Mouse (Mus musculus) stomach, embryonic 16.5 days (tissue): ENCODE results near the gene Prc1. TPM values are rescaled to one million over a fixed set of nuclear protein-coding genes. Genes with fewer than 3 reads are reported as not detected.

Source experiments
- ATAC-seq: fragments of 200-750 bp; cut with Nextera tagmentation; 2 replicates; pipeline ENCODE4 v1.8.0; 2017; ENCODE audit warnings: moderate number of reproducible peaks, moderate TSS enrichment; ENCODE audit not compliant: insufficient read depth, low FRiP score
- H3K27ac ChIP-seq: fragments of 300-500 bp; sonication (generic); 2 replicates; pipeline ENCODE4 v1.5.1; 2014; ENCODE audit warnings: low read length
- H3K27me3 ChIP-seq: fragments of 300-500 bp; sonication (generic); 2 replicates; pipeline ENCODE4 v1.6.1; 2014; ENCODE audit warnings: low read length, control low read depth, mixed read lengths; ENCODE audit not compliant: control insufficient read depth, insufficient read depth
- H3K36me3 ChIP-seq: fragments of 300-500 bp; sonication (generic); 2 replicates; pipeline ENCODE4 v1.6.1; 2014; ENCODE audit warnings: low read length; ENCODE audit not compliant: control insufficient read depth, insufficient read depth
- H3K4me1 ChIP-seq: fragments of 300-500 bp; sonication (generic); 2 replicates; pipeline ENCODE4 v1.6.1; 2014; ENCODE audit warnings: low read length, control low read depth, mixed read lengths; ENCODE audit not compliant: control insufficient read depth, insufficient read depth
- H3K4me2 ChIP-seq: fragments of 300-500 bp; sonication (generic); 2 replicates; pipeline ENCODE4 v1.6.1; 2014; ENCODE audit warnings: low read depth, low read length, mixed read lengths
- H3K4me3 ChIP-seq: fragments of 300-500 bp; sonication (generic); replicated peaks from 2 replicates; pipeline ENCODE4 v1.5.1; 2014; ENCODE audit warnings: mild to moderate bottlenecking, low read length
- H3K9ac ChIP-seq: fragments of 300-500 bp; sonication (generic); 2 replicates; pipeline ENCODE4 v1.6.1; 2014; ENCODE audit warnings: low read length
- H3K9me3 ChIP-seq: fragments of 300-500 bp; sonication (generic); replicated peaks from 2 replicates; pipeline ENCODE4 v1.6.1; 2016; ENCODE audit warnings: low read length, control low read depth; ENCODE audit not compliant: control insufficient read depth
- WGBS: fragments of 180-500 bp; shearing (Covaris S2); extraction: QIAGEN DNeasy Blood & Tissue Kit; methylation state at CpG from one replicate; pipeline ENCODE4 v1.1.7; 2014; 5-methylcytosine and 5-hydroxymethylcytosine counted together
- polyA plus RNA-seq: library from polyadenylated mRNA; unstranded; fragments of >200 nt; fragmentation: Nextera tagmentation; extraction: Ambion mirVana; gene quantifications from 2 replicates; pipeline ENCODE4 v1.2.1, GENCODE M21; 2015

Gene Prc1
- 125 and 145 TPM in 2 replicates for polyA plus RNA-seq

DNA sequence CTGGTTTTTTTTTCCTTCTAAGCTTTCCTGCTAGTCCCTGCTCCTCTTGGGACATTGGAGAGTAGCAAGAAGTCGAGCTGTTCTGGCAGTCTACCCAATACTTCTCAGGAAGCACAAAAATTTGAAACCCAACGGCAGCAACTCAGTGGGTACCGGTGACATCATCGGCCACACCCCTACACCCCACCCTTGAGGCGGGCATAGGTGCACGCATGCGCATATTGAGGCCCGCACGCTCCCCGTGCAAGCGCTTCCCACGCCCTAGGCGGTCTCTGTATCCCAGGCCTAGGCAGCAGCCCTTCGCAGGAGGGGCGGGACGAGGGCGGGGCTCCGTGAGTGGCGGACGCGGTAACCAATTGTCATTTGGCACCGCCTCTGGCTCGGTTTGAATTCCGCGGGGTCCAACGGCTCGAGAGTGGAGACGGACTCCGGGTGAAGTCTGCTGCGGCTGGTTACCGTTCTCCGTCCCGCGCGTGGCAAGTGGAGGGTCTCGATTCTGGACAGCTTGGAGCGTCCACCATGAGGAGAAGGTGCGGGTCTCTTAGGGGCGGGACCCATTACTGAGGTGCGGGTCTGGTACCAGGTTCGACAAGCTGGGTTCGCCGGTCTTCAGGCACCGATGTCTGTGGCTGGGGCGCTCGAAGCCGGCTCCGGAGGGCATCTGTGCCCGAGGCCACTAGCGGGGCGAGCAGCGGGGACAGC lies at the start of gene Prc1:
TSS of gene Prc1 (plus strand) at position 389 of the 702 bp plus-strand sequence.
- peak within 1 kb of the TSS; percentile 89 for H3K9ac ChIP-seq
- peak within 1 kb of the TSS; percentile 91 for H3K27ac ChIP-seq
- peak; percentile 100 for ATAC-seq
- H3K27me3 ChIP-seq: no peaks in the 10 kb centered on the region
- H3K4me1 ChIP-seq: peaks cover 17% of the 10 kb centered on the region
- peak within 1 kb of the TSS; percentile 88 for H3K4me3 ChIP-seq
- H3K9me3 ChIP-seq: no peaks in the 10 kb centered on the region
- H3K36me3 ChIP-seq: no peaks in the 10 kb centered on the region
- peak within 1 kb of the TSS; percentile 60 for H3K4me2 ChIP-seq
- WGBS: under 1% methylated on average over 52 of the region's 52 CpGs

GRCm38 (mm10) chr7:80244851-80245250 lies 49.4 kb upstream of the Prc1 start:
- H3K27me3 ChIP-seq: no peaks in the 10 kb centered on the region
- H3K36me3 ChIP-seq: no peaks in the 10 kb centered on the region
- no peak overlapping the region for H3K9ac ChIP-seq
- no peak overlapping the region for H3K4me3 ChIP-seq
- H3K4me2 ChIP-seq: no peak overlapping the region
- no peak for ATAC-seq
- no peaks in the 10 kb centered on the region for H3K4me1 ChIP-seq
- no peaks in the 10 kb centered on the region for H3K9me3 ChIP-seq
- H3K27ac ChIP-seq: no peak overlapping the region
- 90% methylated on average over 4 of the region's 4 CpGs for WGBS

DNA sequence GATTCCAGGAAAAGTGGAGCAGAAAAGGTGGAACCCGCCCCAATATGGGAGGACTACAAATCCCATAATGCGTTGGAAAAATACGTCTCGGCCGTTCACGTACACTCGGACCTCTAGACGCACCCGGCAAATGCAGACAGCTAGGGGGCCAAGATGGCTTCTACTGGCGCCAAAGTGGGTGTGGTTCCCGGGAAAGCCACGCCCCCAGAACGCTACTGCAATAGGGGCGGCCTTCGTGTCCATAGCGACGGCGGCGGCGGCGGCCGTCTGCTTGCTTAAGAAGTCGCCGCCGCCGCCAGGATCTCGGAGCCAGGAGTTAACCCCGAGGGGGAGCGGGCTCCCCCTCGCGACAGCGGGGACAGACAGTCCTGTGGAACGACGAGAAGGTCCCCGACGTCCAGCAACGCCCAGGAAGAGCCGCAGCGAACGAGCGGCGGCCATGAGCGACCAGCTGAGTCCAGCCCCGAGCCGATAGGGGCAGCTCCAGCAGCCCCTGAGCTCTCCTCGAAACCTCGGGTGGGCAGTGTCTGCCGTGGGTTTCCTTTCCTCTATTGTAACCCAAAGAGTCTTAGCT lies 48.0 kb upstream of the Prc1 start, which contains the start of gene Ttll13:
TSS of gene Ttll13 (plus strand) at position 229 of the 574 bp plus-strand sequence.
- WGBS: under 1% methylated on average over 48 of the region's 48 CpGs
- ATAC-seq: peak; percentile 99
- no peaks in the 10 kb centered on the region for H3K27me3 ChIP-seq
- H3K9me3 ChIP-seq: no peaks in the 10 kb centered on the region
- H3K4me1 ChIP-seq: no peaks in the 10 kb centered on the region; the same call in 1 of the 2 replicates
- H3K36me3 ChIP-seq: no peaks in the 10 kb centered on the region
- H3K27ac ChIP-seq: peak within 1 kb of the TSS; percentile 88
- peak within 1 kb of the TSS; percentile 68 for H3K4me3 ChIP-seq
- peak within 1 kb of the TSS; percentile 86 for H3K9ac ChIP-seq
- H3K4me2 ChIP-seq: peak within 1 kb of the TSS; percentile 70

- H3K36me3 ChIP-seq: no peaks in the 10 kb centered on the region
- peak overlapping the region; percentile 88 for H3K27ac ChIP-seq
- H3K4me2 ChIP-seq: peak overlapping the region; percentile 70
- H3K9me3 ChIP-seq: no peaks in the 10 kb centered on the region
- H3K27me3 ChIP-seq: no peaks in the 10 kb centered on the region
- H3K9ac ChIP-seq: peak overlapping the region; percentile 86; the same call in 1 of the 2 replicates
- ATAC-seq: no peak
- 37% methylated on average over 7 of the region's 7 CpGs for WGBS
- H3K4me1 ChIP-seq: no peaks in the 10 kb centered on the region; the same call in 1 of the 2 replicates
- peak overlapping the region; percentile 68 for H3K4me3 ChIP-seq
These were observed 47.4 kb upstream of the Prc1 start for GRCm38 (mm10) chr7:80246859-80247258.

DNA sequence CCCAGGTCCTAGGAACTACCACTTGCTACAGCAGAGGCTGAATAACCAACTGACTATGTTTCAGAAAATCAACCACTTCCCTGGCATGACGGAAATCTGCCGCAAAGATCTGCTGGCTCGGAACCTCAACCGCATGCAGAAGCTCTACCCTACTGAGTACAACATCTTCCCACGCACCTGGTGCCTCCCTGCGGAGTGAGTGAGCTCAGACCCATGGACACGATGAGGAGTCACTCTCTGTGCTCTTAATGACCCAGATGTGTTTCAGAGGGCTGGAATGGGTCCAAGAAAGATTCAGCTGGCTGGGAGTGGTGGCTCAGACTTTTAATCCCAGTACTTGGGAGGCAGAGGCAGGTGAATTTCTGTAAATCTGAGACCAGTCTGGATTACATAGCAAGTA lies 41.8 kb upstream of the Prc1 start:
- Histone ChIP-seq H3K27me3 (no peaks in the 10 kb centered on the region; the same call in 1 of the 2 replicates), H3K4me2 (no peak overlapping the region), H3K4me1 (no peaks in the 10 kb centered on the region; the same call in 1 of the 2 replicates), H3K4me3 (no peak overlapping the region), H3K36me3 (no peaks in the 10 kb centered on the region), H3K9ac (no peak overlapping the region), H3K9me3 (no peaks in the 10 kb centered on the region), H3K27ac (no peak overlapping the region)
- 77% methylated on average over 7 of the region's 7 CpGs for WGBS
- no peak for ATAC-seq

DNA sequence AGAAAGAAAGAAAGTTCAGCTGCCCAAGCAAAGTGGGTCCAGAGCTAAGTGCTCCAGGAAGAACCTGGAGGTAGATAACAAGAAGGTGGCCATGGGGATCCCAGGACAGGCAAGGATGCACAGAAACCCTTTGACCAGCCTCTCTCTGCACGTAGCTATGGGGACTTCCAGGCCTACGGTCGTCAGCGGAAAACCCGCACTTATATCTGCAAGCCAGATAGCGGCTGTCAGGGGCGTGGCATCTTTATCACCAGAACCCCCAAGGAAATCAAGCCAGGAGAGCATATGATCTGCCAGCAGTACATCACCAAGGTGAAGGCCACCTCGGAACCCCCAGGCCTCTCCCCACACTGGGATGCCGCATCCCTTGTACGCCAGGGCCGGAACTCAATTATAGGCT lies 41.4 kb upstream of the Prc1 start:
- Histone ChIP-seq H3K27ac (no peak overlapping the region), H3K4me3 (no peak overlapping the region), H3K27me3 (no peaks in the 10 kb centered on the region; the same call in 1 of the 2 replicates), H3K36me3 (no peaks in the 10 kb centered on the region), H3K4me1 (no peaks in the 10 kb centered on the region; the same call in 1 of the 2 replicates), H3K9me3 (no peaks in the 10 kb centered on the region), H3K4me2 (no peak overlapping the region), H3K9ac (no peak overlapping the region)
- 76% methylated on average over 11 of the region's 11 CpGs for WGBS
- no peak for ATAC-seq

DNA sequence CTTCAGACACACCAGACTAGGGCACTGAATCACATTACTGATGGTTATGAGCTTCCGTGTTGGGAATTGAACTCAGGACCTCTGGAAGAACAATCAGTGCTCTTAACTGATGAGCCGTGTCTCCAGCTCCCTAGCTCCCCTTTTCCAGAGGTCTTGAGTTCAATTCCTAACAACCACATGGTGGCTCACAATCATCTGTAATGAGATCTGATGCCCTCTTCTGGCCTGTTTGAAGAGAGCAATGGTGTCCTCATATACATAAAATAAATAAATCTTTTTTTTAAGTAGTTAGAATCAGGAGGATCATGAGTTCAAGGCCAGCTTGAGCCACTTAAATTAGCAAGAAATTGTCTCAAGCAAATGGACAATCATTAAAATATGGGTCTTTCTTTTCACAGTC lies 38.3 kb upstream of the Prc1 start:
- no peak for ATAC-seq
- Histone ChIP-seq H3K9me3 (no peaks in the 10 kb centered on the region), H3K36me3 (no peaks in the 10 kb centered on the region), H3K4me1 (peaks cover 5% of the 10 kb centered on the region; the same call in 1 of the 2 replicates), H3K27me3 (no peaks in the 10 kb centered on the region; the same call in none of the 2 replicates), H3K4me2 (no peak overlapping the region), H3K9ac (no peak overlapping the region), H3K4me3 (no peak overlapping the region), H3K27ac (no peak overlapping the region)
- 73% methylated on average over 2 of the region's 2 CpGs for WGBS

DNA sequence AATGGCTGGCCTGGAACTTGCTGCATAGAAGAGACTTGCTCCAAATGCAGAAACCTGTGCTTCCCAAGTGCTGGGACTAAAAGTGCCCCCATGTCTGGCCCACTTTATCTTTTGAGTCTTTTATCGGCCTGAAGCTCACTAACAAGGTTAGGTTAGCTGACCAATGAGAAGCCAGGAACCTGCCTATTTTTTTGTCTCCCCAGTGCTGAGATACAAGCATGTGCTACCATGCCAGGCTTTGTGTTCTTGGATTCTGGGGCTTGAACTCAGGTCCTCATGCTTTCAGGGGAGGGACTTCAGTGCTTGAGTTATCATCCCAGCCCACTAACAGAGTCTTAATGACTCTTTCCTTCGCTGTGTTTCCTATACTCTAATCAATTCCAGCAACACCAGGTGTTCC lies 36.5 kb upstream of the Prc1 start:
- H3K27ac ChIP-seq: no peak overlapping the region
- H3K9me3 ChIP-seq: no peaks in the 10 kb centered on the region
- no peaks in the 10 kb centered on the region for H3K36me3 ChIP-seq
- peaks cover 10% of the 10 kb centered on the region for H3K4me1 ChIP-seq
- no peak overlapping the region for H3K9ac ChIP-seq
- no peaks in the 10 kb centered on the region; the same call in none of the 2 replicates for H3K27me3 ChIP-seq
- H3K4me2 ChIP-seq: no peak overlapping the region
- no peak for ATAC-seq
- no peak overlapping the region for H3K4me3 ChIP-seq
- WGBS: 53% methylated on average over 2 of the region's 2 CpGs
